Mouse (Mus musculus) liver, embryonic 14.5 days (tissue): ENCODE results near the gene Ifrd1. TPM values are rescaled to one million over a fixed set of nuclear protein-coding genes. Genes with fewer than 3 reads are reported as not detected.

Source experiments
- ATAC-seq: fragments of 200-750 bp; cut with Nextera tagmentation; 2 replicates; pipeline ENCODE4 v1.8.0; 2017; ENCODE audit warnings: moderate number of reproducible peaks, mild to moderate bottlenecking, moderate library complexity; ENCODE audit not compliant: insufficient read depth
- DNase-seq, 3 experiments: peaks; one replicate each; pipeline ENCODE4 v3.0.0-alpha.2; 2012 to 2013; ENCODE audit warnings: low read depth in 3 of 3, low spot score in 3 of 3
- H3K27ac ChIP-seq: fragments of 300-500 bp; sonication (generic); 2 replicates; pipeline ENCODE4 v1.5.1; 2014; ENCODE audit warnings: moderate library complexity, mild to moderate bottlenecking, control low read depth, inconsistent platforms
- H3K27me3 ChIP-seq: fragments of 300-500 bp; sonication (generic); 2 replicates; pipeline ENCODE4 v1.6.1; 2014; ENCODE audit warnings: mild to moderate bottlenecking, low read length, moderate library complexity; ENCODE audit not compliant: control insufficient read depth, insufficient read depth
- H3K36me3 ChIP-seq: fragments of 300-500 bp; sonication (generic); replicated peaks from 2 replicates; pipeline ENCODE4 v1.6.1; 2014; ENCODE audit warnings: low read depth; ENCODE audit not compliant: control insufficient read depth, insufficient read depth
- H3K4me1 ChIP-seq, 2 experiments: fragments of 200-500 bp in 1 of 2; fragments of 300-500 bp in 1 of 2; sonication (generic) in 1 of 2; replicated peaks; 2 replicates each; pipeline ENCODE4 v1.6.1; 2012 to 2014; ENCODE audit warnings: antibody characterized with exemption in 1 of 2, inconsistent platforms in 1 of 2, low read length in 1 of 2; ENCODE audit not compliant: control insufficient read depth in 2 of 2, insufficient read depth in 2 of 2
- H3K4me2 ChIP-seq: fragments of 300-500 bp; sonication (generic); 2 replicates; pipeline ENCODE4 v1.6.1; 2014; ENCODE audit warnings: low read depth, mild to moderate bottlenecking, control low read depth, moderate library complexity
- H3K4me3 ChIP-seq, 2 experiments: fragments of 200-500 bp in 1 of 2; fragments of 300-500 bp in 1 of 2; sonication (generic) in 1 of 2; 2 replicates each; pipeline ENCODE4 v1.5.1; 2012 to 2014; ENCODE audit warnings: low read depth in 2 of 2, low read length in 2 of 2, mild to moderate bottlenecking in 2 of 2, control low read depth in 1 of 2, inconsistent platforms in 1 of 2, moderate library complexity in 1 of 2; ENCODE audit not compliant: insufficient read depth in 1 of 2
- H3K9ac ChIP-seq: fragments of 300-500 bp; sonication (generic); replicated peaks from 2 replicates; pipeline ENCODE4 v1.6.1; 2014; ENCODE audit warnings: mild to moderate bottlenecking, control low read depth, moderate library complexity
- H3K9me3 ChIP-seq: fragments of 300-500 bp; sonication (generic); 2 replicates; pipeline ENCODE4 v1.6.1; 2016; ENCODE audit warnings: low read length, mixed read lengths; ENCODE audit not compliant: control insufficient read depth
- CTCF ChIP-seq: IDR thresholded peaks from 2 replicates; pipeline ENCODE4 v1.5.1; 2016; ENCODE audit warnings: antibody characterized with exemption, low read depth, control low read depth
- EP300 ChIP-seq: IDR thresholded peaks from 2 replicates; pipeline ENCODE4 v1.6.1; 2016; ENCODE audit warnings: antibody characterized with exemption, low read depth
- WGBS: fragments of 180-500 bp; shearing (Covaris S2); extraction: QIAGEN DNeasy Blood & Tissue Kit; methylation state at CpG from one replicate; pipeline ENCODE4 v1.1.7; 2014; ENCODE audit not compliant: insufficient replicate concordance; 5-methylcytosine and 5-hydroxymethylcytosine counted together
- polyA plus RNA-seq, 2 experiments: library from polyadenylated mRNA; depleted of rRNA in 1 of 2; stranded (reverse) in 1 of 2; unstranded in 1 of 2; fragments of >200 nt; fragmentation: Nextera tagmentation in 1 of 2; extraction: Ambion mirVana in 1 of 2; gene quantifications; 2 replicates each; pipeline versions ENCODE4 v1.2.1 to v1.2.3; 2012 to 2014

Ifrd1 gene
- polyA plus RNA-seq, 2 experiments: 14.1 to 53.2 TPM

GRCm38 (mm10) chr12:40253241-40253640 is 4.9 kb upstream of the Ifrd1 start:
- Histone ChIP-seq H3K36me3 (no peaks in the 10 kb centered on the region), H3K27ac (no peak overlapping the region), H3K4me3 (no peak overlapping the region), H3K9me3 (no peaks in the 10 kb centered on the region), H3K4me1 (peaks cover under 1 to 11% of the 10 kb centered on the region in 2 experiments), H3K4me2 (no peak overlapping the region), H3K27me3 (no peaks in the 10 kb centered on the region), H3K9ac (no peak overlapping the region)
- TF ChIP-seq CTCF (no peak), EP300 (no peak)
- DNase-seq (no peak), ATAC-seq (no peak)
- WGBS: 12% methylated on average over 5 of the region's 5 CpGs

- TF ChIP-seq CTCF (no peak), EP300 (no peak)
- Histone ChIP-seq H3K4me2 (no peak overlapping the region), H3K27ac (no peak overlapping the region), H3K36me3 (no peaks in the 10 kb centered on the region), H3K27me3 (no peaks in the 10 kb centered on the region), H3K4me1 (peaks cover 16 to 25% of the 10 kb centered on the region in 2 experiments), H3K9me3 (no peaks in the 10 kb centered on the region), H3K4me3 (no peak overlapping the region), H3K9ac (no peak overlapping the region)
- DNase-seq: no peak
- no peak for ATAC-seq
Observed at GRCm38 (mm10) chr12:40250256-40250655, 2.0 kb upstream of the Ifrd1 start.

- no peak overlapping the region for H3K9ac ChIP-seq
- peak overlapping the region; percentile 28 for H3K4me2 ChIP-seq
- peak; percentile 38 to 64 (median 56) for DNase-seq
- no peak overlapping the region; a peak in 1 of 4 replicates for H3K4me3 ChIP-seq
- ATAC-seq: peak; percentile 89
- no peak for TF ChIP-seq CTCF
- no peak overlapping the region for H3K27ac ChIP-seq
- peaks cover 16 to 24% of the 10 kb centered on the region in 2 experiments for H3K4me1 ChIP-seq
- H3K9me3 ChIP-seq: no peaks in the 10 kb centered on the region
- H3K27me3 ChIP-seq: no peaks in the 10 kb centered on the region
- 60% methylated on average over 6 of the region's 6 CpGs for WGBS
- no peaks in the 10 kb centered on the region for H3K36me3 ChIP-seq
Observed at GRCm38 (mm10) chr12:40247976-40248375, 328 bp downstream of the Ifrd1 start.

- H3K36me3 ChIP-seq: no peaks in the 10 kb centered on the region
- 48% methylated on average over 4 of the region's 4 CpGs for WGBS
- peak overlapping the region; percentile 28 for H3K4me2 ChIP-seq
- H3K9ac ChIP-seq: no peak overlapping the region
- H3K27me3 ChIP-seq: no peaks in the 10 kb centered on the region
- no peak overlapping the region for H3K27ac ChIP-seq
- TF ChIP-seq EP300 (no peak), CTCF (no peak)
- H3K9me3 ChIP-seq: no peaks in the 10 kb centered on the region
- ATAC-seq (peak; percentile 10; the same call in 1 of the 2 replicates), DNase-seq (no peak)
- no peak overlapping the region; a peak in 1 of 4 replicates for H3K4me3 ChIP-seq
- peaks cover 16 to 24% of the 10 kb centered on the region in 2 experiments for H3K4me1 ChIP-seq
Observed at GRCm38 (mm10) chr12:40247384-40247783, 920 bp downstream of the Ifrd1 start.

GRCm38 (mm10) chr12:40245434-40245970 is 2.8 kb downstream of the Ifrd1 start:
- H3K9me3 ChIP-seq: no peaks in the 10 kb centered on the region
- no peaks in the 10 kb centered on the region for H3K27me3 ChIP-seq
- no peak overlapping the region for H3K9ac ChIP-seq
- ATAC-seq (no peak), DNase-seq (no peak)
- no peak overlapping the region for H3K4me3 ChIP-seq
- TF ChIP-seq CTCF (no peak), EP300 (no peak)
- H3K36me3 ChIP-seq: no peaks in the 10 kb centered on the region
- H3K27ac ChIP-seq: no peak overlapping the region
- peaks cover 16 to 24% of the 10 kb centered on the region in 2 experiments for H3K4me1 ChIP-seq
- H3K4me2 ChIP-seq: no peak overlapping the region
- WGBS: 66% methylated on average over 7 of the region's 7 CpGs
